Mouse (Mus musculus) limb, embryonic 10.5 days (tissue): Measurements from ENCODE around the gene Gcnt2. TPM values are rescaled to one million over a fixed set of nuclear protein-coding genes. Genes with fewer than 3 reads are reported as not detected.
"Not testable (repeated sequence)": the region's sequence is repeated elsewhere in the genome, so short reads cannot be mapped to it uniquely, and the experiment has no call there.

Experiments
- DNase-seq: peaks from one replicate; pipeline ENCODE4 v3.0.0-alpha.2; 2017; ENCODE audit warnings: low spot score
- H3K27ac ChIP-seq: fragments of 300-500 bp; sonication (generic); 2 replicates; pipeline ENCODE4 v1.5.1; 2016; ENCODE audit warnings: mild to moderate bottlenecking
- H3K27me3 ChIP-seq: fragments of 300-500 bp; sonication (generic); 2 replicates; pipeline ENCODE4 v1.6.1; 2016; ENCODE audit warnings: low read depth, mild to moderate bottlenecking; ENCODE audit not compliant: poor library complexity, severe bottlenecking
- H3K36me3 ChIP-seq: fragments of 300-500 bp; sonication (generic); 2 replicates; pipeline ENCODE4 v1.6.1; 2016; ENCODE audit warnings: mild to moderate bottlenecking, moderate library complexity
- H3K4me1 ChIP-seq: fragments of 300-500 bp; sonication (generic); 2 replicates; pipeline ENCODE4 v1.6.1; 2016
- H3K4me3 ChIP-seq: fragments of 300-500 bp; sonication (generic); 2 replicates; pipeline ENCODE4 v1.5.1; 2016; ENCODE audit warnings: mild to moderate bottlenecking, moderate library complexity
- H3K9me3 ChIP-seq: fragments of 300-500 bp; sonication (generic); replicated peaks from 2 replicates; pipeline ENCODE4 v1.6.1; 2016; ENCODE audit warnings: mild to moderate bottlenecking
- WGBS: fragments of 180-500 bp; shearing (Covaris S2); methylation state at CpG from one replicate; pipeline ENCODE4 v1.1.7; 2016; 5-methylcytosine and 5-hydroxymethylcytosine counted together
- polyA plus RNA-seq: library from polyadenylated mRNA; unstranded; fragments of >200 nt; fragmentation: Nextera tagmentation; extraction: Ambion mirVana; gene quantifications from 2 replicates; pipeline ENCODE4 v1.2.1, GENCODE M21; 2016

Gene Gcnt2
- polyA plus RNA-seq, 1 experiment from 2014 or later: 2.2 TPM

DNA sequence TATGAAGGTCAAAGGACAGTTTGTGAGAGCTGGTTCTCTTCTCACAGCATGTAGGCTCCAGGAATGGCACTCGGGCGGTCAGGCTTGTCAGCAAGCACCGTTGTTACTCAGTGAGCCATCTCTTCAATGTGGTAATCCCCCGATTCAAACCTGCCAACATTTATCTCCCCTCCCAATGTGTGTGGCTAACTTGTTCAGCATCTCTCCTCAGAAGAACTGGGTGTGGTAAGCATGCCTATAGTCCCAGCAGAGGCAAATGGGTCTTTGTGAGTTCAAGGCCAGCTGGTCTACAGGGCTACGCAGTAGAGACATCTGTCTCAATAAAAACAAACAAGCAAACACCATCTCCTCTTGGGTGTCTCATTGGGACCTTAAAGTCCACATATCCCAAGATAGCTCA is 113.4 kb downstream of the Gcnt2 start:
- H3K9me3 ChIP-seq: no peaks in the 10 kb centered on the region
- no peak overlapping the region for H3K27ac ChIP-seq
- DNase-seq: no peak
- no peaks in the 10 kb centered on the region for H3K4me1 ChIP-seq
- no peaks in the 10 kb centered on the region for H3K36me3 ChIP-seq
- H3K4me3 ChIP-seq: no peak overlapping the region
- H3K27me3 ChIP-seq: no peaks in the 10 kb centered on the region
- 96% methylated on average over 5 of the region's 5 CpGs for WGBS

- no peaks in the 10 kb centered on the region for H3K9me3 ChIP-seq
- H3K36me3 ChIP-seq: no peaks in the 10 kb centered on the region
- H3K27ac ChIP-seq: no peak overlapping the region
- 14% methylated on average over 7 of the region's 7 CpGs for WGBS
- H3K4me1 ChIP-seq: no peaks in the 10 kb centered on the region
- no peaks in the 10 kb centered on the region for H3K27me3 ChIP-seq
- peak; percentile 58 for DNase-seq
- H3K4me3 ChIP-seq: no peak overlapping the region
Observed at GRCm38 (mm10) chr13:40977609-40978008, 118.1 kb downstream of the Gcnt2 start.

GRCm38 (mm10) chr13:40978652-40979051 is 119.1 kb downstream of the Gcnt2 start:
- Histone ChIP-seq H3K4me3 (no peak overlapping the region), H3K9me3 (no peaks in the 10 kb centered on the region), H3K36me3 (no peaks in the 10 kb centered on the region), H3K4me1 (no peaks in the 10 kb centered on the region), H3K27ac (no peak overlapping the region), H3K27me3 (no peaks in the 10 kb centered on the region)
- DNase-seq: no peak
- 83% methylated on average over 4 of the region's 4 CpGs for WGBS

DNA sequence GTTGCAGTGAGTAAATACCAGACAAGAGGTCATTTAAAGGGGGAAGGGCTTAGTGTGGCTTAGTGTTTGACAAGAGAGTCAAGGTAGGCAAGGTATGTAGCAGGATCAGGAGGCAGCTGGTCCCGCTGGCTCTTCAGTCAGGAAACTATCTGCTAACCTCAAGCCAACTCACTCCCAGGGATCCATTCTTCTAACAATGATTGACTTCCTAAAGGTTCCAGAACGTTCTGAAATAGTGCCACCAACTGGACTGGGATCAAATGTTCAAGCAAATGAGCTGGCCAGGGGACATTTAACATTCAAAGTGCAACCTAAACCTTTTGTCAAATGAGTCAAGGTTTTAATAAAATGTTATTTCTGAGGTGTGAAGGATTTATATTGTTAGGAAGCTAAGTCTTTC is 119.8 kb downstream of the Gcnt2 start:
- Histone ChIP-seq H3K4me3 (no peak overlapping the region), H3K27me3 (no peaks in the 10 kb centered on the region), H3K9me3 (no peaks in the 10 kb centered on the region), H3K27ac (0 out of 2 replicates have a peak overlapping the region, but pooled peaks have one; percentile 21), H3K4me1 (no peaks in the 10 kb centered on the region), H3K36me3 (no peaks in the 10 kb centered on the region)
- WGBS: 65% methylated on average over 2 of the region's 2 CpGs
- no peak for DNase-seq

GRCm38 (mm10) chr13:40982759-40983158 is 123.2 kb downstream of the Gcnt2 start:
- Histone ChIP-seq H3K27me3 (no peaks in the 10 kb centered on the region), H3K4me3 (no peak overlapping the region), H3K36me3 (no peaks in the 10 kb centered on the region), H3K27ac (no peak overlapping the region), H3K4me1 (no peaks in the 10 kb centered on the region), H3K9me3 (no peaks in the 10 kb centered on the region)
- DNase-seq: no peak
- WGBS: 90% methylated on average over 1 of the region's 1 CpGs

DNA sequence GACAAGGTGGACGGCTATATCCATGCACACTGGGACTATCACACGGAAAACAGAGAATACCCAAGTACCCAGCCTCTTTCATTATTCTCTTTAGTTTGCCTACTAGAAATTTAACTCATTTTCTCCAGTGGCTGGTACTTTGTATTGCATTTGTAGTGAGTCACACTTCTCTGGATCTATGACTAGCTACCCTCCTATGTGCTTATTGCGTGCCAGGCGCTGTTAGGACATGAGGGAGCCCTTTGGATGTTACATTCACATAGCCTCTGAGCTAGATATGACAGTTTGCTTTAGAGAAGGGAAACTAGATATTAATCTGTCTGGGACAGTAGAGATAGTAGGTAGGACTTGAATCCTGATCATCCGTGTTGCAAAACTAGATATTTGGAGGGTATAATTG is 126.5 kb downstream of the Gcnt2 start:
- WGBS: 90% methylated on average over 5 of the region's 5 CpGs
- no peak for DNase-seq
- Histone ChIP-seq H3K27ac (no peak overlapping the region), H3K4me3 (no peak overlapping the region), H3K27me3 (no peaks in the 10 kb centered on the region), H3K9me3 (no peaks in the 10 kb centered on the region), H3K36me3 (no peaks in the 10 kb centered on the region), H3K4me1 (no peaks in the 10 kb centered on the region)

DNA sequence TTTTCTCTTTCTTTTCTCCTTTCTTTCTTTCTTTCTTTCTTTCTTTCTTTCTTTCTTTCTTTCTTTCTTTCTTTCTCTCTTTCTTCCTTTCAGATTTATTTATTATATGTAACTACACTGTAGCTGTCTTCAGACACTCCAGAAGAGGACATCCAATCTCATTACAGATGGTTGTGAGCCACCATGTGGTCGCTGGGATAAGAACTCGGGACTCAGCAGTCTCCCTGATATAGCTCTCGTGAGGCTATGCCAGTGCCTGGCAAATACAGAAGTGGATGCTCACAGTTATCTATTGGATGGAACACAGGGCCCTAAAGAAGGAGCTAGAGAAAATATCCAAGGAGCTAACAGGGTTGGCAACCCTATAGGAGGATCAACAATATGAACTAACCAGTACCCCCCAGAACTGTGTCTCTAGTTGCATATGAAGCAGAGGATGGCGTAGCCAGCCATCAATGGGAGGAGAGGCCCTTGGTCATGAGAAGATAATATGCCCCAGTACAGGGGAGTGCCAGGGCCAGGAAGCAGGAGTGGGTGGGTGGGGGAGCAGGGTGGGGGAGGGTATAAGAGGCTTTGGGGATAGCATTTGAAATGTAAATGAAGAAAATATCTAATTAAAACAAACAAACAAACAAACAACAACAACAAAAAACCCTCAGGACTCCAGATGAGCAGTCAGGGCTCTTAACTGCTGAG is 128.2 kb downstream of the Gcnt2 start:
- WGBS: 71% methylated on average over 4 of the region's 4 CpGs

GRCm38 (mm10) chr13:40988418-40988817 is 128.9 kb downstream of the Gcnt2 start:
- no peak for DNase-seq
- 70% methylated on average over 2 of the region's 2 CpGs for WGBS
- Histone ChIP-seq H3K4me3 (no peak overlapping the region), H3K4me1 (no peaks in the 10 kb centered on the region), H3K27me3 (no peaks in the 10 kb centered on the region), H3K36me3 (no peaks in the 10 kb centered on the region), H3K27ac (no peak overlapping the region), H3K9me3 (no peaks in the 10 kb centered on the region)

More for the DNA sequence above, 128.2 kb downstream of the Gcnt2 start:
- H3K27me3 ChIP-seq, H3K4me3 ChIP-seq, H3K9me3 ChIP-seq, H3K4me1 ChIP-seq, H3K36me3 ChIP-seq, DNase-seq, H3K27ac ChIP-seq: not testable (repeated sequence)

DNA sequence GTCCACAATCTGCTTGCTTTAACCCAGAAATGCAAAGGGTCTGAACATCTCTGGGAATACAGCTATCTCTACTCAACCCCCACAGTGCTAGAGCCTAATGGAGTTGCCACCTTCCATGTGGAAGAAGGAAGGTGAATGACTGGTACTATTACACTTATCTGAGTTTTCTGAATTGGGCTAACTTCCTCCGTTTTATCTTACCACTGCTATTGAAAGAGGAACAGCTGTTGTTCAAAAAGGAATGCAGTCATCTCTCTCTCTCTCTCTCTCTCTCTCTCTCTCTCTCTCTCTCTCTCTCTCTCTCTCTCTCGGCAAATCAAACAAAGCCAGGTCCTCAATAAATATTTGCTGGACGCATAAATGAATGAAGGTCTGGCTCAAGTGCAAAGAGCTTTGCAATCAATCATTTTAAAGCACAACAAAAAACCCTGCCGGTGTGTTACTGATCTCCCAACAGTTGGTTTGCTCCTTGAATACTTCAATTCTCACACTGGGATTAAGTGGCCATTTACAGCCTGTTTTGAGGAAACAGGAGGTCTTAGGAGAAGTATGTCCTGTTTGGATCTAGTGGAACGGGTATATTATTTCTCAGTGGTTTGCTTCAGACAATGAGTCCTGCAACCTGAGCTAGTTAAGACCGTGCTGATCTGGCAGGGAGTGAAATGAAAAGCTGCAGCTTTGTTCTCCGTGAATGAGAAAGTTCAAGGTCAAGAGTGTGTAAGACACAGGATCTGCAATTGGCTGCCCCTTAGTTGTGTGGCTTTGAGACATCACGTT is 135.1 kb downstream of the Gcnt2 start:
- Histone ChIP-seq H3K4me3 (no peak overlapping the region), H3K27ac (no peak overlapping the region), H3K27me3 (no peaks in the 10 kb centered on the region), H3K4me1 (no peaks in the 10 kb centered on the region), H3K9me3 (no peaks in the 10 kb centered on the region), H3K36me3 (no peaks in the 10 kb centered on the region)
- WGBS: 61% methylated on average over 8 of the region's 8 CpGs
- DNase-seq: no peak

GRCm38 (mm10) chr13:40998537-40998936 is 139.0 kb downstream of the Gcnt2 start:
- DNase-seq, H3K27me3 ChIP-seq, H3K9me3 ChIP-seq, H3K36me3 ChIP-seq, H3K4me3 ChIP-seq, H3K27ac ChIP-seq: not testable (repeated sequence)
- WGBS: 93% methylated on average over 5 of the region's 5 CpGs
- H3K4me1 ChIP-seq: peaks cover 16% of the 10 kb centered on the region

- Histone ChIP-seq H3K4me3 (peak overlapping the region; percentile 97), H3K36me3 (peaks cover 18% of the 10 kb centered on the region), H3K27me3 (no peaks in the 10 kb centered on the region), H3K27ac (peak overlapping the region; percentile 95), H3K4me1 (peaks cover 16% of the 10 kb centered on the region), H3K9me3 (no peaks in the 10 kb centered on the region)
- WGBS: under 1% methylated on average over 25 of the region's 25 CpGs
- DNase-seq: peak; percentile 43
Observed at GRCm38 (mm10) chr13:41000140-41000925, 140.8 kb downstream of the Gcnt2 start.

DNA sequence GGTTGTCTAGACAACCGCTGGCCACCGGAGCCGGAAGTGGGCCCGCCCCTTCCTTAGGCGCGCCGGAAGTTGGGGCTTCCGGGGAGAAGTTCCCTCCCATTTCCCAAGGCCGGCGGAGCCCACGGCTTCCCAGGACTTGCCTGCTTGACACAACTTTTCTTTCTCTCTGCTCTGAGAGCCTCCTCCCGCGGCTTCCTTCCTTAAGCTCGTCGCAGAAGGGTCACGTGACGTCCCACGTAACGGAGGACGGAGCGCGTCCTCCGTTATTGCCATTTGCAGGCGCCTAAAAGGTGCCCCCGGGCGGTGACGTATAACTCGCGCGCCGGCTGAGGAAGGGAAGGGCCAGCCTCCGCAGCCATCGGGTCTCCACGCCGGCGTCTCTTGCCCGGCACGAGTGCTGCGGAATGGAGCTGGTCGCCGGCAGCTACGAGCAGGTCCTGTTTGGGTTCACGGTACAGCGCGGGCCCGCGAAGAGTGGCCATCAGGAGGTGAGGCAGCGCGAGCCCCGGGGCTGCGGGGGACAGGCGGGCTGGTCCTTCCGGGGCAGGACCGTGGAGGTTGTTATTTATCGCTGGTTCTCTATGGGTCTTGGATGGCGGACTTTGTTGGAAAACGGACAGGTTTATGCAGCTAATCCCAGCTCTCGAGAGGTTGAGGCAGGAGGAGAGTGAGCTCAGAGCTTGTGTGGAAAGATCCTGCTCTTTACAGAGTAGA is 141.5 kb downstream of the Gcnt2 start, which contains the start of gene Pak1ip1:
Pak1ip1 (plus strand) TSS at position 98 of the 714 bp plus-strand sequence.
- Histone ChIP-seq H3K36me3 (peaks cover 26% of the 10 kb centered on the region), H3K4me3 (peak within 1 kb of the TSS; percentile 97), H3K9me3 (no peaks in the 10 kb centered on the region), H3K4me1 (peaks cover 16% of the 10 kb centered on the region), H3K27ac (peak within 1 kb of the TSS; percentile 95), H3K27me3 (no peaks in the 10 kb centered on the region)
- peak; percentile 95 for DNase-seq
- 0% methylated on average over 58 of the region's 58 CpGs for WGBS
